Mouse (Mus musculus): ENCODE measurements around the gene Syn3. TPM values are rescaled to one million over a fixed set of nuclear protein-coding genes. Genes with fewer than 3 reads are reported as not detected.

The Syn3 gene
- 1 to 10 TPM; 1.1 to 1.8 TPM for polyA plus RNA-seq (2012; fragmentation: generic; extraction: Trizol)

GRCm38 (mm10) chr10:86498673-86499391 is at the start of gene Syn3:
Gene Syn3, minus strand, starts transcription at chr10:86498896.

GRCm38 (mm10) chr10:86300293-86301116 is 198.2 kb downstream of the Syn3 start, which contains the start of gene Timp3:
Gene Timp3, plus strand, starts transcription at chr10:86300372.

GRCm38 (mm10) chr10:86021749-86022473 is 476.8 kb downstream of the Syn3 start, which contains the start of gene Fbxo7:
Gene Fbxo7, plus strand, starts transcription at chr10:86021972.

GRCm38 (mm10) chr10:86011781-86012180 is 486.9 kb downstream of the Syn3 start, which contains the start of gene Bpifc:
Gene Bpifc, minus strand, starts transcription at chr10:86011895.

Other genes starting within 250 kb of the Syn3 start
- 100 to 1,000 TPM in 1 of 2 experiments, 10 to 100 TPM in 1; 16.4 to 182 TPM for gene Timp3, start 198.5 kb downstream of the Syn3 start, polyA plus RNA-seq (2012; fragmentation: generic; extraction: Trizol)
- 100 to 1,000 TPM in 1 of 2 experiments, 10 to 100 TPM in 1; 19.3 to 160 TPM for gene Hsp90b1, start 206.6 kb upstream of the Syn3 start, polyA plus RNA-seq (2012; fragmentation: generic; extraction: Trizol)
- under 1 TPM; 0.04 to 0.80 TPM for gene Ttc41, start 206.9 kb upstream of the Syn3 start, polyA plus RNA-seq (2012; fragmentation: generic; extraction: Trizol)

Measured in C3H10T1/2 (cell line).